Mouse (Mus musculus) hindbrain, embryonic 12.5 days (tissue): ENCODE results near the gene Vdac1. TPM values are rescaled to one million over a fixed set of nuclear protein-coding genes. Genes with fewer than 3 reads are reported as not detected.
A peak's percentile ranks its signal among the peaks of the same experiment; 100 is the strongest.
"Not testable (repeated sequence)": the region's sequence is repeated elsewhere in the genome, so short reads cannot be mapped to it uniquely, and the experiment has no call there.

Experiments used
- ATAC-seq: fragments of 200-750 bp; cut with Nextera tagmentation; 2 replicates; pipeline ENCODE4 v1.8.0; 2017; ENCODE audit warnings: moderate TSS enrichment; ENCODE audit not compliant: low FRiP score
- H3K27ac ChIP-seq: fragments of 300-500 bp; sonication (generic); 2 replicates; pipeline ENCODE4 v1.5.1; 2016; ENCODE audit warnings: mild to moderate bottlenecking
- H3K27me3 ChIP-seq: fragments of 300-500 bp; sonication (generic); 2 replicates; pipeline ENCODE4 v1.6.1; 2016; ENCODE audit warnings: mild to moderate bottlenecking
- H3K36me3 ChIP-seq: fragments of 300-500 bp; sonication (generic); 2 replicates; pipeline ENCODE4 v1.6.1; 2016; ENCODE audit warnings: mild to moderate bottlenecking
- H3K4me1 ChIP-seq: fragments of 300-500 bp; sonication (generic); 2 replicates; pipeline ENCODE4 v1.6.1; 2016
- H3K4me2 ChIP-seq: fragments of 300-500 bp; sonication (generic); replicated peaks from 2 replicates; pipeline ENCODE4 v1.6.1; 2016; ENCODE audit warnings: mild to moderate bottlenecking
- H3K4me3 ChIP-seq: fragments of 300-500 bp; sonication (generic); 2 replicates; pipeline ENCODE4 v1.5.1; 2016; ENCODE audit warnings: mild to moderate bottlenecking
- H3K9ac ChIP-seq: fragments of 300-500 bp; sonication (generic); 2 replicates; pipeline ENCODE4 v1.6.1; 2016; ENCODE audit warnings: mild to moderate bottlenecking, moderate library complexity
- H3K9me3 ChIP-seq: fragments of 300-500 bp; sonication (generic); replicated peaks from 2 replicates; pipeline ENCODE4 v1.6.1; 2016; ENCODE audit warnings: mild to moderate bottlenecking
- WGBS: fragments of 180-500 bp; shearing (Covaris S2); methylation state at CpG from one replicate; pipeline ENCODE4 v1.1.7; 2016; 5-methylcytosine and 5-hydroxymethylcytosine counted together
- polyA plus RNA-seq: library from polyadenylated mRNA; unstranded; fragments of >200 nt; fragmentation: Nextera tagmentation; extraction: Ambion mirVana; gene quantifications from 2 replicates; pipeline ENCODE4 v1.2.1, GENCODE M21; 2016

The Vdac1 gene
- polyA plus RNA-seq, 1 experiment from 2014 or later, result 233 TPM

- H3K36me3 ChIP-seq, result peaks cover 71% of the 10 kb centered on the region
- 57% methylated on average over 3 of the region's 3 CpGs for WGBS
These were observed 24.0 kb downstream of the Vdac1 start for GRCm38 (mm10) chr11:52384667-52385066.

DNA sequence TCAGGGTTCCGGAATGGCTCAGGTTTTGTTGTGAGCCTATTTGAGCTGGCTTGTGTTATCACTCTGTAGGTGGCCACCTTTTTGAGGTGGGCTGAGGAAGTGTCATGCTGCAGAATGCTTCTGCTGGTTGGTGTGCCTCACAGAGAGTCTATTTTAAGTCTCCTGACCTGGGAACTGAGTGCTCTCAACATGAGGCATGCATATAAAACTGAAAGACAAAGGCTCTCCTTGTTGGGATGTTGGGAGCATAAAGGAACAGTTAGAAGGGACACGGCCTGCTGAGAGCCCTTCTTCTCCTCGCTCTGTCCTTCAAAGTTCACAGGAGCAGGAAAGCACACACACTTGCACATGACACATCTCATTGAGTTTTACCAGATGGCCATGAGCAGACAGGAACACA is 26.2 kb downstream of the Vdac1 start:
- Histone ChIP-seq H3K27me3 (no peaks in the 10 kb centered on the region), H3K4me3 (no peak overlapping the region), H3K9ac (no peak overlapping the region), H3K4me1 (no peaks in the 10 kb centered on the region), H3K27ac (no peak overlapping the region), H3K36me3 (peaks cover 72% of the 10 kb centered on the region), H3K9me3 (no peaks in the 10 kb centered on the region), H3K4me2 (no peak overlapping the region)
- 89% methylated on average over 3 of the region's 3 CpGs for WGBS
- ATAC-seq, result no peak

More at GRCm38 (mm10) chr11:52384667-52385066, 24.0 kb downstream of the Vdac1 start:
- Histone ChIP-seq H3K4me1 (no peaks in the 10 kb centered on the region), H3K9me3 (no peaks in the 10 kb centered on the region), H3K27me3 (no peaks in the 10 kb centered on the region), H3K4me2 (no peak overlapping the region), H3K4me3 (no peak overlapping the region), H3K9ac (no peak overlapping the region), H3K27ac (no peak overlapping the region)
- no peak for ATAC-seq

DNA sequence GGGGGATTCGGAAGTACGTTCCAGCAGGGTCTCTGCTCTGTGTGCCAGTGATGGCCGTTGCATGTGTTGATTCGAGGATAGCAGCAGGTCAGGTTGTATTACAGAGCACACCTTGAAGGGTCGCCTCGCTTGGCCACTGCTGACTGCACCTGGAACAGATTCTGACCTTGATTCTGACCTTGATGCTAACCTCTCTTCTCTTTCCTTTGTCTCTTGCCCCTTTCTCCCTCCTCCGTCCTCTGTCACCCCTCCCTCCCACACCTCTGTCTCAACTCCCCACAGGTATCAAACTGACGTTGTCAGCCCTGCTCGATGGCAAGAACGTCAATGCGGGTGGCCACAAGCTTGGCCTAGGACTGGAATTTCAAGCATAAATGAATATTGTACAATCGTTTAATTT is 27.5 kb downstream of the Vdac1 start:
- no peak for ATAC-seq
- Histone ChIP-seq H3K9ac (no peak overlapping the region), H3K27ac (no peak overlapping the region), H3K4me3 (no peak overlapping the region), H3K4me1 (no peaks in the 10 kb centered on the region), H3K27me3 (no peaks in the 10 kb centered on the region), H3K9me3 (no peaks in the 10 kb centered on the region), H3K4me2 (no peak overlapping the region), H3K36me3 (peaks cover 63% of the 10 kb centered on the region)
- 91% methylated on average over 12 of the region's 12 CpGs for WGBS

DNA sequence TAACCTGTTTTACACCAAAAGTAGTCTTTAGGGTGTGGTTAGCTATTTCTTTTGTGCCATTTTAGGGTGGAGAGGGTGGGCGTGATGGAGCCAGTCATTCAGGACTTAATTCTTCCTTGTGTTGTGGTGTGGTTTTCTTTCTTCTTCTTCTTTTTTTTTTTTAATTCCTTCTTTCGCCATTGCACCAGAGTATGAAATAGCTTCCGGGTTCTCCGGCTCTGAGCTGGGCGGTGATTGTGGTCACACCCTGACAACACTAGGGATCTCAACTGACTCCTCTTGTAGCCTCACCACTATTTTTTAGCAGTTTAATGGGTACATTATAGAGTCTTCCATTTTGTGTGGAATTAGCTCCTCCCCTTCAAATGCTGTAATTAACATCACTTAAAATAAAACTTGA is 28.3 kb downstream of the Vdac1 start:
- WGBS, result 98% methylated on average over 5 of the region's 5 CpGs

DNA sequence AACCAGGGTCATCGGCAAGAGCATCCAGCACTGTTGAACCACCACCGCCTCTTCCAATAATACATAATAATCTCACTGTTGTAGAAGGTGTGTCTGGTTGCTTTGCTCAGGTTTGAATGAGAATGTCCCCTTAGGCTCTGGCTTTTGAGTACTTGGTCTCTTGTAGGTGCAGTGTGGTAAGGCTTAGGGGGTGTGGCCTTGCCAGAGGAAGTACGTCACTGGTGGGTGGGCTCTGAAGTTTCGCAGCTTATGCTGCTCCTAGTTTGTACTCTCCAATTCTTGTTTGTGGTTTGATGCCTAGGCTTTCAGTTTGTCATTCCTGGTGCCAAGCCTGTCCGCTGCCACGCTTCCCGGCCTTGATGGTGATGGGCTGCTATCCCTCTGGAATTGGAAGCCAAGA is 29.3 kb downstream of the Vdac1 start:
- Histone ChIP-seq H3K4me2 (no peak overlapping the region), H3K9me3 (no peaks in the 10 kb centered on the region), H3K27me3 (no peaks in the 10 kb centered on the region), H3K9ac (no peak overlapping the region), H3K4me1 (no peaks in the 10 kb centered on the region), H3K27ac (no peak overlapping the region), H3K36me3 (peaks cover 49% of the 10 kb centered on the region), H3K4me3 (no peak overlapping the region)
- ATAC-seq, result no peak
- WGBS, result 95% methylated on average over 7 of the region's 7 CpGs

More for the DNA sequence above, 28.3 kb downstream of the Vdac1 start:
- not testable (repeated sequence) for H3K4me3 ChIP-seq, H3K4me2 ChIP-seq, H3K27me3 ChIP-seq, H3K9me3 ChIP-seq, ATAC-seq, H3K27ac ChIP-seq, H3K9ac ChIP-seq, H3K4me1 ChIP-seq
- peaks cover 56% of the 10 kb centered on the region for H3K36me3 ChIP-seq

- no peak overlapping the region for H3K4me3 ChIP-seq
- ATAC-seq, result no peak
- H3K4me2 ChIP-seq, result no peak overlapping the region
- H3K9ac ChIP-seq, result no peak overlapping the region
- no peaks in the 10 kb centered on the region for H3K27me3 ChIP-seq
- peaks cover 12% of the 10 kb centered on the region for H3K4me1 ChIP-seq
- H3K27ac ChIP-seq, result no peak overlapping the region
- WGBS, result 84% methylated on average over 4 of the region's 4 CpGs
- 0 out of 2 replicates have a peak, but pooled peaks cover 11% of the 10 kb centered on the region for H3K36me3 ChIP-seq
- H3K9me3 ChIP-seq, result no peaks in the 10 kb centered on the region
These were observed 33.8 kb downstream of the Vdac1 start for GRCm38 (mm10) chr11:52394494-52394893.

DNA sequence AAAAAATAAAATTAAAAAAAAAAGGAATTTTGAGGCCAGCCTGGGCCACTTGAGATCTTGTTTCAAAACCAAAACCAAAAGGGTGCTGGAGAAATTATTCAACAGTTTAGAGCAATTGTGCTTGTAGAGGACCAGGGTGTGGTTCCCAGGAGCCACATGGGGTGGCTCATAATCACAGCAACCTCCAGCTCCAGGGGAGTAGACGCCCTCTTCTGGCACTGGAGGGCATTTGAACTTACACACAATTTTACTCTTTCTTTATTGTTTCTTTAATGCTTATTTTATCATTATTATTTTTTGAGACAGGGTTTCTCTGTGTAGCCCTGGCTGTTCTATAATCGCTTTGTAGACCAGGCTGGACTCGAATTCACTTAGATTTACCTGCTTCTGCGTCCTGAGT is 34.7 kb downstream of the Vdac1 start:
- ATAC-seq, result no peak
- 33% methylated on average over 4 of the region's 4 CpGs for WGBS
- H3K9ac ChIP-seq, result 0 out of 2 replicates have a peak overlapping the region, but pooled peaks have one; percentile 50
- H3K9me3 ChIP-seq, result no peaks in the 10 kb centered on the region
- peaks cover 17% of the 10 kb centered on the region for H3K4me1 ChIP-seq
- no peak overlapping the region for H3K27ac ChIP-seq
- H3K4me2 ChIP-seq, result no peak overlapping the region
- H3K27me3 ChIP-seq, result no peaks in the 10 kb centered on the region
- H3K4me3 ChIP-seq, result no peak overlapping the region
- 0 out of 2 replicates have a peak, but pooled peaks cover 2% of the 10 kb centered on the region for H3K36me3 ChIP-seq

DNA sequence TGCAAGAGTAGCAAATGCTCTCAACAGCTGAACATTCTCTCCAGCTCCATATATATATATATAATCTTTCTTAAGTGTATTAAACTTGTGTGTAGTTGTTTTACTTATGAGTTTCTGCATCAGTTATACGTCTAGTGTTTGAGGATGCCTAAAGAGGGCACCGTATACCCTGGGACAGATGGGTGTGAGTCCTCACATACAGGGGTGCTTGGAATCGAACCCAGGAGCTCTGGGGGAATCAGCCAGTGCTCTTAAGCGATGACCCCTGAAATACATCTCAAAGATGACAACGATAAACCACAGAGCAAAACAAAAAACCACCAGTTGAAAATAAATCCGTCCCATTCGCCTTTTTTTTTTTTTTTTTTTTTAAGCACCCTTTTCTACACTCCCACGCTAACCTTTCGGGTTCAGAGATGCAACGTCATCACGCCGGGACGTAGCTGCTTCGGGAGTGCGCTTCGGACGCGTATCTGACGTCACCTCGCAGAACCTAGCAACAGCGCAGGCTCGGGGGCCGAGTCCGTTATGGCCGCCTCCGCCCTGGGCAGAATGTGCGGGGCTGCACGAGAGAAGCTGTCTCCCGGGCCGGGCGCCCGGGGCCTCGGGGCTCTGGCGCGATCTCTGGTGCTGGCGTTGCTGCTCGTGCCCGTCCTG is 35.4 kb downstream of the Vdac1 start, which contains the start of gene 9530068E07Rik:
9530068E07Rik (plus strand) TSS at position 489 of the 657 bp plus-strand sequence.
- 2% methylated on average over 38 of the region's 38 CpGs for WGBS
- Histone ChIP-seq H3K27ac (peak within 1 kb of the TSS; percentile 89), H3K36me3 (no peaks in the 10 kb centered on the region), H3K9ac (peak within 1 kb of the TSS; percentile 90), H3K4me2 (peak within 1 kb of the TSS; percentile 64), H3K27me3 (no peaks in the 10 kb centered on the region), H3K4me1 (peaks cover 17% of the 10 kb centered on the region), H3K4me3 (peak within 1 kb of the TSS; percentile 85), H3K9me3 (no peaks in the 10 kb centered on the region)
- peak; percentile 95 for ATAC-seq

DNA sequence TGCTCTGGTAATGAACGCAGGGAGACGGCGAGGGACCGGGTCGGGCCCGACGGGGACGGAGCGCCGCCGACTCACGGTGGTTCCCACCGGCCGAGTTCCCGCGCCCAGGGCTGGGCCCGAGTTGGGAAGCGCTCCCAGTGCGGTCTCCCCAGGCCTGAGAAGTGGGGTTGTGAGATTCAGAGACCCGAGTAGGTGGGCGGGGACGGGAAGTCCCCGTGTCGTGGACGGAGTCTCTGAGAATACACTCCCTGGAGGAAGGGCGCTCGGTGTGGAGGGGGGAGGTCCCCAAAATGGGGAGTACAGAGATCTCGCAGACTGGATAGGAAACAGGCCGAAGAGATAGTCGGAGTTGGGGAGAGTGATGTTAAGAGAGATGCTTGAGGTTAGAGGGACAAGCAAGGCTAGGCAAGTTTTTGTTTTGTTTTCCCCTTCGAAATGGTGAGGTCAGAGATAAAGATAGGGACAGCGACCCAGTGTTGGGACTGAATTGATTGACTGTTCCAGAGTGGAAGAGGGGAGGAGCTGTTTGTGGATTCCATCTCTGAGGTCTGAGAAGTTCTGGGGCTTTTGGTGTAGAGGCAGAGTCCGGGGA is 36.0 kb downstream of the Vdac1 start:
- Histone ChIP-seq H3K4me1 (peaks cover 17% of the 10 kb centered on the region), H3K27ac (peak overlapping the region; percentile 89), H3K4me2 (peak overlapping the region; percentile 64), H3K36me3 (no peaks in the 10 kb centered on the region), H3K9ac (peak overlapping the region; percentile 90), H3K27me3 (no peaks in the 10 kb centered on the region), H3K9me3 (no peaks in the 10 kb centered on the region), H3K4me3 (peak overlapping the region; percentile 85)
- 1% methylated on average over 33 of the region's 33 CpGs for WGBS
- ATAC-seq, result peak; percentile 89

DNA sequence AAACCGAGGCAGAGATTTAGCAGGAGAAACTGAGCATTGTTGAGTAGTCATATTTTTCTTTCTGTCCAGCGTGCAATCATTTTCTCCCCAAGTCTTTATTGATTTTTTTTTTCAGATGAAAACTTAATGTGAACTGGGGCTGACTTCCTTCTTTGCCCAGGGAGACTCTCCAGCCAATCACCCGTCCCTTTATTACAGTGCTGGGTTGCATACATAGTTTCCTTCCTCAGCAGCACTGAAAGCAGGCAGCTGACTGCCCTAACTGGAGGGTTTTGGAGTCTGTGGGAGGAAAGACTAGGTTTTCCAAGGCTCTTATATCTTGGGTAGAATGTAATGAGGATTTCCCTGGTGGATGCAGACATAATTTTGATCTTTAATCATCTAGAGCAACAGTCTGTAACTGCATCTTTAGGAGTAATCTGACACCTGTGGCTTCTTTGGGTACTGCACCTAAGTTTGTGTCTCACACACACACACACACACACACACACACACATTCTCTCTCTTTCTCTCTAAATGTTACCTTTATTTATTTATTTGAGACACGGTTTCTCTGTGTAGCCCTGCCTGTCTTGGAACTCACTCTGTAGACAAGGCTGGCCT is 36.8 kb downstream of the Vdac1 start:
- Histone ChIP-seq H3K4me2 (peak overlapping the region; percentile 64), H3K4me3 (peak overlapping the region; percentile 85), H3K4me1 (peaks cover 17% of the 10 kb centered on the region), H3K9me3 (no peaks in the 10 kb centered on the region), H3K27me3 (no peaks in the 10 kb centered on the region), H3K36me3 (no peaks in the 10 kb centered on the region), H3K9ac (peak overlapping the region; percentile 90), H3K27ac (no peak overlapping the region)
- no peak for ATAC-seq
- 85% methylated on average over 4 of the region's 4 CpGs for WGBS

DNA sequence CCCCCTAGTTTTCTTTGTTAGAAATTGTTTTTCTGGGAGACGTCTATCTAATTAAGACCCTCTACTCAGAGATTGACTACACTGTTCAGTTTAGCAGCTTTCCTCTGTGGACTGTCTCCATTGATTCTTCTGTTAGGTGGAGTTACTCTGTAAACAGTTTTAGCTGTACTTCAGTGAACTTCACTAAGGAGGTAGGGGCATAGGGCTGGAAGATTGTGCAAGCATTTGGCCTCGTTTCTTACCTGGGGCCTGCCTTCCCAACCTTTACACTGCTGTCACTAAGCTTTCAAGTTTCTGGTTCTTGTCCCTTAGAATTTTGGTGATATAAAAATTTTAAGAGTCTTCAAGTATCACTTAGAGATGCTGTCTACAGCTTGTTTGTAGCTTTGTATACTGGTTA is 40.8 kb downstream of the Vdac1 start:
- WGBS, result 81% methylated on average over 2 of the region's 2 CpGs
- no peak overlapping the region for H3K27ac ChIP-seq
- H3K36me3 ChIP-seq, result peaks cover 30% of the 10 kb centered on the region
- peaks cover 17% of the 10 kb centered on the region for H3K4me1 ChIP-seq
- H3K9ac ChIP-seq, result no peak overlapping the region
- no peak overlapping the region for H3K4me2 ChIP-seq
- no peak for ATAC-seq
- no peaks in the 10 kb centered on the region for H3K27me3 ChIP-seq
- no peak overlapping the region for H3K4me3 ChIP-seq
- no peaks in the 10 kb centered on the region for H3K9me3 ChIP-seq

DNA sequence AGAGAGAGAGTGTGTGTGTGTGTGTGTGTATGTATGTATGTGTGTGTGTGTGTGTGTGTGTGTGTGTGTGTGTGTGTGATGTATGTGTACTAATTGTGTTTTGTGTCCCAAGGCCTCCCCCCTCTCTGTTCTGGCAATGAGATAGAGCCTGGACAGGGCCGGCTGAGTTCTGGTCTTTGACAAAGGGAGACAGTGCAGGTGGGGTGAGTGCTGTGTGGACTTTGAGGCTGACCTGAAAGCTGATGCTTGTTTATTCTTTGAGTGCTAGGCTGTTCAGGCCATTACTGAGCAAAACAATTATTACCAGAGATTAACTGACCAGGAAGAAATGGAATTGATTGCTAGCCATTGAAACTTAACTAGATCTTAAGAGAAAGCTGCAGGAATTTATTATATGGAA is 41.9 kb downstream of the Vdac1 start:
- no peaks in the 10 kb centered on the region for H3K27me3 ChIP-seq

More for the DNA sequence above, 41.9 kb downstream of the Vdac1 start:
- Histone ChIP-seq H3K36me3 (peaks cover 40% of the 10 kb centered on the region), H3K9ac (no peak overlapping the region), H3K4me3 (no peak overlapping the region), H3K4me2 (no peak overlapping the region), H3K27ac (no peak overlapping the region), H3K4me1 (peaks cover 11% of the 10 kb centered on the region; the same call in 1 of the 2 replicates), H3K9me3 (no peaks in the 10 kb centered on the region)
- WGBS, result 54% methylated on average over 1 of the region's 1 CpGs
- no peak for ATAC-seq
